Mouse (Mus musculus): ENCODE measurements around the gene Parp6.

The Parp6 gene

GRCm38 (mm10) chr9:59679678-59680533, 62.8 kb downstream of the Parp6 start, which contains the start of gene Gramd2:
Gene Gramd2 (plus strand): TSS chr9:59680144.
- DNase-seq (ENCODE audit: extremely low read depth, low read depth), result no peak

GRCm38 (mm10) chr9:59680534-59680875, 63.4 kb downstream of the Parp6 start:
- DNase-seq (ENCODE audit: extremely low read depth, low read depth), result no peak

GRCm38 (mm10) chr9:59684020-59684419, 66.9 kb downstream of the Parp6 start:
- no peak for DNase-seq (ENCODE audit: extremely low read depth, low read depth)

DNA sequence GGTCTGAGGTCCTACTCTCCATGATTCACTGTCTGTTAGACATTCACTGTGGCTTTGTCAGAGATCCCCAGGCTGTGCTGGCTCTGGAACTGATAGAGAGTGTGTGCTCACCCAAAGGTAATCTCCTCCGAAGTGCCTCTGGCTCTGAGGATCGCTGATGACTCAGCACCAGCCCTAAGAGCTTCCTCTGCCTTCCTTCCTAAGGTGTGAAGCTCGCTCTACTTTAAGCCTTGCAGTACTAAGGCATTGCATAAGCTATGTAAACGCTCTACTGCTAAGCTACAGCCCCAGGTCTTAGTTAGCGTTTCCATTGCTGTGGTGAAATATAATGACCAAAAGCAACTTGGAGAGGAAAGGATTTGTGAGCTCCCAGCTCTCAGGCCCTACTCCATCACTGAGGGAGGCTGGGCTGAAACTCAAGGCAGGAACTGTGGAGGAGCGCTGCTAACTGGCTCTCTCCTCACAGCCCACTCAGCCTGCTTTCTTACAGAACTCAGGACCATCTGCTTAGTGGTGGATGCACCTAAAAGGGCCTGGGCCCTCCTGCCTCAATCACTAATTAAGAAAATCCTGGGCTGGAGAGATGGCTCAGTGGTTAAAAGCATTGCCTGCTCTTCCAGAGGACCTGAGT, 70.4 kb downstream of the Parp6 start:
- DNase-seq (ENCODE audit: extremely low read depth, low read depth), result no peak

- DNase-seq (ENCODE audit: extremely low read depth, low read depth), result no peak
Observed at GRCm38 (mm10) chr9:59691635-59692094, 74.6 kb downstream of the Parp6 start.

- DNase-seq (ENCODE audit: extremely low read depth, low read depth), result no peak
Observed at GRCm38 (mm10) chr9:59692145-59692544, 75.1 kb downstream of the Parp6 start.

DNA sequence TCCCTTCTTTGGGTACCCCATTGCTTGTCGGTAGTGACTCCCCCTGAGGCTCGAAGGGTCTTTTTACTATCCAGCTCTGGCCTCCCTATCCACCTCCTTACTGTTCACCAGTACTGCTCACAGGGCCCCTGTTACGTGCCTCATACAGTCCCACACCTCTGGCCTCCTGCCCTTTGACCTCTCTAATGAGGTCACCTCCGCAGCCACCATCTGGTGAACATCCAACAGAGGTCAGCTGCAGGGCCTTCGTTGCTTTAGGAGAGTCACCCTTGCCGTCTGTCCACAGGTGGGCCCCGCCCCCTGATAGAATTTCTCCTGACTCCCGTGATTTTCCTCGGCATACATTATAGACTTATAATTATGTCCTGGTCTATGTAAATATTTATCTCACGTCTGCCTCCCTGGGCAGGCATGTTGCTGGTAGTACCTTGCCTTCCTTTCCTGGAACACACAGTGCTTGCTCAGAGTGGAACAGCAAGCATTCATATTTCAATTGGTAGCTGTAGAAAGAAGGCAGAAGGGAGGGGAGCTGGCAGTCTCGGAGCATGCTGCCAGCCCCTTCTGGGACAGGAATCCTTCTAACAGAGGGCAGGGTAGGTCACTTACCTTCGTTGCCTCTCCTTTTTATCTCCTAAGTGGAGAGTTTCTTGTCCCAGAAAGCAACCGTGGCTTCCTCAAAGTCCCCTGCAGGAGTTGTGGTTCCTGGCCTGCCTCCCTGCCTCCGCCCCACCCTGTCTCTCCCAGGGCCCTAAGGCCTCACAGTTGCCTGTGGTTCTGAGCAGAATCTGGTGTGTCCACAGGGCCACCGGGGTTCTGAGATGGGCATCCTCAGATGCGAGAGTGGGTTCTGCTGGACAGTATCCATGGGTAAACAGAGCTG, 77.7 kb downstream of the Parp6 start:
- no peak for DNase-seq (ENCODE audit: extremely low read depth, low read depth)

DNA sequence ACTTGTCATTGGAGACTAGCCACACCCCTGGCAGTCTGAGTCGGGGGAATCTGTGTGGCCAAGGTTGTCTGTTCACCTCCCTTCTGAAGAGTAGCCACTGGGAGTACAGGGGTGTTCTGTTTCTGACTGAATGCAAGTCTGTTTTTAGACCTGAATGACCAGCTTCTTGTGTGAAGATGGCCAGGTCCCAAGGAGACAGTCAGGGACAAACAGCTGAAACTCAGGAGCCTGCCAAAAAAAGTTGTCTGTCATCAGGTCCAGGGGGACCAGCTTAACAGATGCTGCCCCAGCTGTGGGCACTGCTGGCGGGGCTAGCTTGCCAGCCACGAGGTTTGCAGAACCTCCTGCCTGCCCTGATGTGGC, 78.3 kb downstream of the Parp6 start:
- no peak for DNase-seq (ENCODE audit: extremely low read depth, low read depth)

DNA sequence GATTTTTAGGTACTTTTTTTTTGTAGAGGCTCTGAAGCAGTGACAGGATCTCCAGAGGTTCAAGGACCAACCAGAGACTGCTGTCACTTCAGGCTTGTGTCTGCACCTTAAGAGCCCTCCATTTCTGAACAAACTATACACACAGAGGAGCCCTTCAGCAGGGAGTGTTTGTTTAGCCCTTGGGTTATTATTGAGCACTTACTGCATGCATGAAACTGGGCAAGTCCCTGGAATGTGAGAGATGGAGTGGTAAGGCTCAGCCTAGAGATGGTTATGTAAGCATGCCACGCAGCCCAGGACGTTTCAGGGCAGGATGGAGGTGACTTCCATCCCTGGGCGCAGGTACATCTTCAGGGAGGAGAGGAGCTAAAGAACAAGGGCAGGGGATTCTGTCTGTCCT, 79.3 kb downstream of the Parp6 start:
- DNase-seq (ENCODE audit: extremely low read depth, low read depth), result no peak
